Mouse (Mus musculus): Measurements from ENCODE around the gene Frmd5.

Frmd5 gene

DNA sequence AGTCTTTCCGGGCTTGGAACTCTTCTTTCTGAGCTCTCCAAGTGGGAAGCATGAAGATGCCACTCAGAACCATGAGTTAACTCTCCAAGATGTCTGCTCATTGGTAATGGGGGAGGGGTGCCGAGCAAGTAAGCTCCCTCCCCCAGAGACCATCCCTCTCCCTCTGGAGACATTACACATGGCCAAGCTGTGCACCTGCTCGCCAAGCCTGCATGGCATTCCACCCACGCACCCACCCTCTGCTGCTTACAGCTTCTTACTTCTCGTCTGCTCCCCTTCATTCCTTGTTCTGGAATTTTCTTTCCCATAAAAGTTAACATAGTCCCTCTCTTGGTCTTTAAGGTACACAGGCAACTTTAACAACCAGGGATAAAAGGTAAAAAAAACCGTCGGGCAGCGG, 123.3 kb downstream of the Frmd5 start:
- ATAC-seq (ENCODE audit: low TSS enrichment): peak; percentile 52; the same call in 1 of the 2 replicates

DNA sequence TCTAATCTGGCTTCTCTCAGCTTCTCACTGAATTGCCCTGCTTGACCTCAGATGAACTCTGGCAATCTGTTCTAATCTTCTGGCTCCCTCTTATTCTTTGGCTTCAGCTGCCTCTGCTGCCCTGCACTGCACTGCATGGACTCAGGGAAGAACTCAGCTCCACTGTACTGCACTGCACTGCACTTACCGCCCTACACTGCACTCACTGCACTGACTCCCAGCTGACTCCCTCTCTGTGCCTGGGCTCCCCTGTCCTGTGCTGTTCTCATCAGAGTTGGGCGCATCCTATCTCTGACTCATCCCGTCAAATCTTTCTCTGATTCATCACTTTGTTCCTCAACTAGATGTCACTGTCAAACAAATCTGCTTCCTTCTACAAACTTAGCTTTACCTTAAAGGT, 124.5 kb downstream of the Frmd5 start:
- ATAC-seq (ENCODE audit: low TSS enrichment): no peak

DNA sequence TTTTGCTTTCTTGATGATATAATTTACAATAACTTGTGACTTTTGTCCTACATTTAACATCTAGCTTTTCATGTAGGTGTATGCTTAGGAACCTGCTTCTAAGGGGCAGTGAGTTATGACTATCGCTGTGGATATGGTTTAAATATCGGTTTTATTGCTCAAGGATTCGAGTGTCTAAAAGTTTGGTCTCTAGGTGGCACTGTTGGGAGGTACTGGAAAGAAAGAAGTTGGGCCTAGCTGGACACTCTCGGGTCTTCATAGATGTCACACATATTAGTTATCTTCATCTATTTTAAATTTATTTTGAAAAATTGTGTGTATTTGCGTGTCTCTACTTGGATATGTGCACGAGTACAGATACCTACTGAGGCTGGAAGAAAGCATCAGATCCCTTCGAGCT, 127.2 kb downstream of the Frmd5 start:
- ATAC-seq (ENCODE audit: low TSS enrichment): no peak

DNA sequence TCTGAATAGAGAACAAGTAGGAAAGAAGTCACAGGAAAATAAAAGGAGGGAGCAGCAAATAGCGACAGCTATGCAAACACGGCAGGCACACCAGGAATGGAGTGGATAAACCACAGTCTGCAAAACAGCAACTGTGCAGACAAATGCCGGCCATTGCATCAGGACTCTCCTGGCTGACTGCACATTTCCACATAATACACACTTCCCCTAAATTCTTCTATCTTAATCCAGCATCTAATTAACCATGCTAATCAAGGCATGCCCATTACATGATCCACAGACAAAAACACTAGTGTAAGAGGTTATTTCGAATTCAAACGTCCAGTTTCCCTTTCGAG, 129.3 kb downstream of the Frmd5 start:
- no peak for ATAC-seq (ENCODE audit: low TSS enrichment)

DNA sequence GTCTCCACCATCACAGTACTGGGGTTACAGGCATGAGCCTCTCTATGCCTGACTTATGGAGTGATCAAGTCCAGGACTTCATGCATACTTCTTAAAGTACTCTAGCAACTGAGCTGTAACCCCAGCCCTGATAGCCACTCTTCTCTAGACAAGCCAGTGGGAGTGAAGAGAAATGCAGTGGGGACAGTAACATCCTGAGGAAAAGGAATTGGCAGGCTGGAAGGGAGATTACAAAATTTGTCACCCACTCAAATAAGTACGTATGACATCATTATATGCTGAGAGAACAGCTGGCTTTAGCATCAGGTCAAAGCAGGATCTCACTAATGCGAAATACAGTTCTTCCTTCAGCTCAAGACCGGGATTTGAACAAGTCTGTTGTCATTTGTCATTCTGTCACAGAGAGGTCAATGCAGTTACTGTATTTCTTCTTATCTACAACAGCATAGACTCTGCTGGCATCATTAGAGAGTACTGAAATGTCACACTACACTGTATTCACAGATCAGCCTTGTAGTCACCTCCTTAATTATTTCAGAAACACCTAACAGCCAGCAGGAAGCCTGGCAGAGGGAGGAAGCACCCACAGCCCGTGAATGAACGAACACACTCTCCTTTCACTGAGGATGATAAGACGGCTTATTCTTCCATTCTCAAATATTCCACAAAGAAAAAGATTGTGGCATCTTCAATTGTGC, 129.8 kb downstream of the Frmd5 start:
- no peak for ATAC-seq (ENCODE audit: low TSS enrichment)

DNA sequence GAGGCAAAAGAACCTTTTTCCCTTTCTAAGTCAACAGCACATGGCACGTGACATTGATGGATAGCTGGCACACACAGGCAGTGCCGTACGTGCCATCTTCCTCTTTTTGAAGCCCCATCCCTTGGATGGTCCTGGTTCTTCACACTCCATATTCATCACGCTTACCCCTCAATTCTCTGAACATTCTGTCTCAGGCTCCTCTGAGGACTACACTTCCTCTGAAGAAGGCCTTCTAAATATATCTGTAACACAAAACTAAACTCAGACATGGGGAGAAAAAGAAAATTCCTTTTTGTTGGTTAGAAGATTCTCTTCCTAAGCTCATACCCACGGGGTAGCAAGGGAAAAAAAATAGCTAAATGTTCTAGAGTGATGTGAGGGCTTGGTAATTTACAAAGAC, 131.0 kb downstream of the Frmd5 start:
- ATAC-seq (ENCODE audit: low TSS enrichment): peak; percentile 72

DNA sequence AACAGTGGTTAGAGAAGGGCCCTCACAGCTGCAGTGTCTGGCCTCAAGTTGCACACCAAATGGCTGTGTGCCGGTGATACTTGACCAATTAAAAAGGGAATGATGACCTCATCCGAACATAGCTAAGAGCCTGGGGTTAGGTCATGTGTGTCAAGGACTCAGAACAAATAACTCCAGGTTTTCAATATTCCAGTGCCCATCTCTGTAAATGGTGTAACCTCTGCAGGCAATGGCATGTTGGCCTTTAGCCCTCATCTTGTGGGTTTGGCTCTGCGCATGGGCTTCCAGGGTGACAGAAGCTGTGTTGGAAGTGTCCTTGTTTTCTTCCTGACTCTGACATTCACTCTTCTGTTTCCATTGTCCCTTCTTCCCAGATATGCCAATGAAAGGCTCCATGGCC, 131.8 kb downstream of the Frmd5 start:
- no peak for ATAC-seq (ENCODE audit: low TSS enrichment)

DNA sequence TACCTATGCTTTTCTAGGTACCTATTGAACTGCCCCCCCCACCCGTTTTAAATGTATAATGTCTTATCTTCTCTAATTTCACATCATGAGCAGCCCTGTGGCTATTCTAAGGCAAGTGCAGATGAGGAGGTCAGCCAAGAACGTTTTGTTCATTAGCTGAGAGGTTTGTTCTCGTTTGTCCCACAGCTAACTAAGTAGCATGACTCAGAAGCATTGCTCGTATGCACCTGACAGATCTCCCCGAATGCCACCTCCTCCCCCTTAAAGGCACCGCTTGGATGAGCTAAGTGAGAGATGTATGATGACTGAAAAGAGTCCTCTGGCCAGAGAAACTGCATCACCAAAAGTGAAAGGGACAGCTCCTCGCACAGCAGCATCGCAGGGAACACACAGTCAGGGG, 132.7 kb downstream of the Frmd5 start:
- ATAC-seq (ENCODE audit: low TSS enrichment): peak; percentile 41

DNA sequence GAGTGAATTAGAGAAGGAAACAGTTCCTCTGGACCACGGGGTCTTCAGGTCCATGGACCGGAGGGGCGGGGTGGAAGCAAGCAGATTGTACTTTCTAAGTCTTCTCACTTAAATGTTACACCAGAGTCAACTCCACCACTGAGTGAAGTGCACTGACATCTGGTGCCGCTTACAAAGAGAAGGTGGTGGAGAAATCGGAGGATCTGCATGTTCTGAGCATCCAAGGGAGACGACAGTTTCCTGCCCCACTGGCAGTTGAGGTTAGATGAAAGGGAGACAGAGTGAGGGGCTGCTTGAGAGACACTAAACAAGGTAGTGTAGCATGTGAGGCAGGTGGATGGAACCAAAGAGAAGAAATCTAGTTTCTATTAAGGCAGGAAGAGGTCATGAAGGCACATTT, 137.0 kb downstream of the Frmd5 start:
- ATAC-seq (ENCODE audit: low TSS enrichment): no peak

DNA sequence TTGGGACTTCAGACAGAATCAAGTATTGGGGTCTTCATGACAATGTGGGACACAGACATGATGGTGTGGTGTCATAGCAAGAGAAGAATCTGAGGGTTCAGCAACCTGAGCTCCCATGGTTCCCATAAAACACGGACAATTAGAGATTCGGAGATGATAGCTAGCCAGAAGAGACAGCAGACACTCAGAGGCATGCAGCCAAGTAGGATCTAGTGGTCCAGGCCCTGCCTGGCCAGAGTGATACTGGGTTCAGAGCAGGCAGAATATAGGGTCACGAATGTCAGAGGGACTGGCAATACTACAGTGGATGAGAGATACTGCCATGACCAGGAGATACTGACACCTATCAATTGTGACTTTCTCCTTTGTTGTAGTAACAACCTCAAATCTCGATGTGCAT, 138.6 kb downstream of the Frmd5 start:
- no peak for ATAC-seq (ENCODE audit: low TSS enrichment)

DNA sequence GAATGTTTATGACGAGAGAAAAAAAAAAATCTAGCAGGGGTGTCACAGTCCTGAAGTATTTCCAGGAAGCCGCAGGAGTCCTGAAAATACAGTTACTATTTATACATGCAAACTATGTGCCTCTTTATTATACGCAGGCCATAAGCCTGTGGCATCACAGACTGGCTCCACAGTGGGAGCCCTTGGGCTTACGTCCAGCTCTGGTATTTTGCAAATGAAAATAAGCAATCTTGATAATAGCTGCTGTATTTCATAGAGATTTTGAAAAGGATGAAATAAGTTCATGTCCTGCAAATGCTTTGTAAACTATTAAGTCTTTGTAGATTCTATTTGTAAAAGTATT, 145.8 kb downstream of the Frmd5 start:
- ATAC-seq (ENCODE audit: low TSS enrichment): 0 out of 2 replicates have a peak, but pooled peaks have one; percentile 1

DNA sequence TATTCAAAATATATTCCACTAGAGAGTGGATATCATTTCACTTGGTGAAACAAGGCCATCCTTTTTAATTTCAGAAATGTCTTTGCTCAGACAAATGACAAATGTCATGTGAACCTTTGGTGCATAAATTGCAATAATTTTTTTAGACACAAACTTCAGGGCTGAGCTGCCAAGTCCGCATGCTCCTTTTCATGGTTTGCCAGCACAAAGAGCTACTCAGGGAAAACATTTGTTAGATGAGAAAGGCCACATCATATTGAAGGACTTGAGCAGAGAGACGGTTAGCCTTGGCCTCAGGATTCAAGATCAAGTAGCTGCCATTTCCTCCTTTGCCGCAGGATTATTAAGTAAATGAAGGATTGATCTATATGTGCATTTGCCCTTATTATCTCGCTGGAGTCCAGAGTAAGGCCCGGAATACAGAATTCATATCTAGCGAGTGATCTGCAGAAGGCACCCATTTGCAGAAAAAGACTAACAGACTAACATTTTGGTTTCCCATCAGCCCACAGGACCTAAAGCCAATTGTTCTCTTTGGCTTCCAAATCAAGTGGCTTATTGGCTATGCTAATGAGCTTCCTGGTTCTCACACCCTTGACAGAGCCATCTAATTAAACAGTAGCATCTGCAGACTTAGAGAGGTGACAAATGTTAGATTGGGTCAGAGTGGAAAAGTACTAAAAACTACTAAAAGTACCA, 146.3 kb downstream of the Frmd5 start:
- 0 out of 2 replicates have a peak, but pooled peaks have one; percentile 5 for ATAC-seq (ENCODE audit: low TSS enrichment)

DNA sequence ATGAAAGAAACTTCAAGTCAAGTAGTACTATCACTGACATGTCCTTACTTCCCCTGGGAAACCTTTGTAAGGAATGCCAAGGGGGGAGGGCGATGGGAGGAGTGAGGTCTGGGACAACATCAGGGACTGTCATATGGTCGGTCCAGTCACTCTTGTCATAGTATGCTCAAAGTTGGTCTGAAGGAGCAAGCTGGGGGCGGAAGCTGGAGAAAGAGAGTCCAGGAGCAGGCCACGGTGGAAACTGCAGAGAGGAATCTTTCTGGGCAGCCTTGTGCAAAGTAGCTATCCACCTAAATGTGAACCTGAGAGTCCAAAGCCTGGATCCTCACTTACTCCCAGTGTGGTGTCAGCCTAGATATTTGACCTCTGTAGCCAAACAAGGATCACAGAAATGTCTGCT, 147.5 kb downstream of the Frmd5 start:
- ATAC-seq (ENCODE audit: low TSS enrichment): no peak

DNA sequence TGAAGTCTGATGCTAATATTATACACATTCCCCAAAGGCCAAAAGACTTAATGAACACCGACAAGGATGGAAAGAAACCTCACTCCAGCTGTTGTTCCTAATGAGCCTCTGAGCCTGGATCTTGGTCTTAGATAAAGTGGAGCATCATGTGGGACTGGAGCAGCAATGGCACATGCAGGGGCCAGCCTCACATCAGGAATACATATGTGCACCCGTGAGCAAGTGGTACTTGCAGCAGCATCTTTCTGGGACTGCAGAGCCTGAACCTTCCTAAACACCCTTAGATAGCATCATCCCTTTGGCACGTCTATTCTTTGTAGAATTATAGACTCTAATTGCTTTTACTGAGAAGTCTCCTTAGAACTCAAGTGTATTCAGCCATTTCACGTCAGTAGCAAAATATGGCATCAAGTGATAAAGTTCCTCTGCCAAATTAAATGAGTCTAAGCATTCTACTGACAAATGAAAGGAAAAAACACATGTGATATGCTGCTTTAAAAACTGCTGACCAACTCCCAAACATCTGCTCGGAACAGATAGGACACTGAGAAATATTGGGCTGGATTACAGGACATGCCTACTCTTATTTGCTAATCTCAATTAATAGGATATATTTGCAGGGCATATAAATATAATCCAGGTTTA, 148.6 kb downstream of the Frmd5 start:
- ATAC-seq (ENCODE audit: low TSS enrichment): no peak

DNA sequence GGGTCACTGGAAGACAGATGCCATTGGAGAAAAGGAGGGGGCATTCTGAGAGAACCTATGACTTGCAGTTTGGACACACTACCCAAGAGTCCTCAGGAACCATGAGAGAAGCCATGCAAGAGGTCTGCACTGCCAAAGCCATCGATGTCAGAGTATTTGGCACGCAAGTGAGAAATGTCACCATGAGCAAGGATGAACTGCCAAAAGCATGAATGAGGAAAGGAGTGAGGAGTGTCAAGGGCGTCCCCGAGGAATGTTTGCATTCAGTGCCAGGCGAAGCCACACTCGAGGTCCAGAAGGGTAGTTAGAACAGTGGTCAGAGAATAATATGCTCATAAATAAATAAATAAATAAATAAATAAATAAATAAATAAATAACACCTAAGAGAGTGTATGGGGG, 150.9 kb downstream of the Frmd5 start:
- no peak for ATAC-seq (ENCODE audit: low TSS enrichment)

DNA sequence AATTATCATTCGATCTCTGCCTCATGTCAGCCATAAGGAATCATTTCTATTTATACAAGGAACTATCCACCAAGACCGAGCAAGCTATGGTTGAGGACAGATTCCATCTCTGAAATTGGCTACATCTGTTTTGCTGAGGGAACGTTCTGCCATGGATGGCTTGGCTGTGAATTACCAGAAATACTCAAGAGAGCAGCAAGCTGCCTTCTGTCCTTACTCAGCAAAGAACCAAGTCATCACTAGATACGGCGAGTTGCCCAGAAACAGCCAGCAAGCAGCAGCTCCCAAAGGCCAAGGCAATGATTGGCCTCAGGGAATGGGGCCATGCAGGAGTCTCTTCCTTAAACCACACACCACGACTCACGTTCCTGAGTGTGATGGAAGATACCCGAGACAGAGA, 151.8 kb downstream of the Frmd5 start:
- peak; percentile 81 for ATAC-seq (ENCODE audit: low TSS enrichment)

DNA sequence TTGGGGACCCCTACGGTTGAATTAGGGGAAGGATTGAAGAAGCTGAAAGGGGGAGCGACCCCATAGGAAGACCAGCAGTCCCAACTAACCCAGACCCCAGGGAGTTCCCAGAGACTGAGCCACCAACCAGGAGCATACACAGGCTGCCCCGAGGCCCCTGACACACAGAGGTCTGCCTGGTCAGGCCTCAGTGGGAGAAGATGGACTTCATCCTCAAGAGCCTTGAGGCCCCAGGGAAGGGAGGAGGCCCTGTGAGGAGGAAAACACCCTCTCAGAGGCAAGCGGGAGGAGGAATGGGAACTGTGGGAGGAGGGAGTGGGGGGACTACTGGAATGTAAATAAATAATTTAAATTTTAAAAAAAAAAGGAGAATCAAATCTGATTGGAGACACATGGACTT, 160.4 kb downstream of the Frmd5 start:
- no peak for ATAC-seq (ENCODE audit: low TSS enrichment)

DNA sequence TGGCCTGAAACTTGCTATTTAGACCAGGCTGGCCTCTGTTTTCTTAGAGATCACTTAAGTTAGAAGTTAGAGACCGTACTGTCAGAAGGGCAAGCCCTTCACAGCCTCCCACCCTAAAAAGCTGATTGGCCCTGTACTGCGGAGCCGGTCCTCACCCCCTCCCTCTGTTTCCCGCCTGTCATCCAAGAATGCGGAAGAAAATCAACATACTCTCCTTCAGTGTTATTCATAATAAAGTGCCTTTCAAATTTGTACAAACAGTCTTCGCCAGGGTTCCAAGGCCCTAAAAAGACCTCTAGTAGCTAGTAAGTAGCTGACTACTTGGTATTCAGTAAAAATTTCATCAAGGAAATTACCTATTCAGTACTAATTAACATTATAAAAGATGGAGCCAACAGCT, 164.0 kb downstream of the Frmd5 start:
- ATAC-seq (ENCODE audit: low TSS enrichment): no peak

DNA sequence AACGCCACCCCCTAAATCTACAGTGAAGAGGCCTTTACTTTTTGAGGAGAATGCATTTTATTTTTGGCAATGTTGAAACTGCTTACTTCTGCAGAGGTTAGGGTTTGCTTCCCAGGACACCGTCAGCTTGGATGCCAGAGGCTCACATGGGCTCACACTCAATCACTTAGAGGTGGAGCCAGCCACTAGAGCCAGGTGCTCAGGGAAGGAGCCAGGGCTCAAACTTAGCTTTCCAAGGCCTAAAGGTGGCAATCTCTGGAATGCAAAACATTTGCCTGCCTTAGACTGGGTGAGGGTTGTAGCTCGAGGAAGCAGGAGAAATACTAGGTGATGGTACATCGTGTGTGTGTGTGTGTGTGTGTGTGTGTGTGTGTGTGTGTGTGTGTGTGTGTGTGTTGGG, 174.8 kb downstream of the Frmd5 start:
- ATAC-seq (ENCODE audit: low TSS enrichment): no peak

DNA sequence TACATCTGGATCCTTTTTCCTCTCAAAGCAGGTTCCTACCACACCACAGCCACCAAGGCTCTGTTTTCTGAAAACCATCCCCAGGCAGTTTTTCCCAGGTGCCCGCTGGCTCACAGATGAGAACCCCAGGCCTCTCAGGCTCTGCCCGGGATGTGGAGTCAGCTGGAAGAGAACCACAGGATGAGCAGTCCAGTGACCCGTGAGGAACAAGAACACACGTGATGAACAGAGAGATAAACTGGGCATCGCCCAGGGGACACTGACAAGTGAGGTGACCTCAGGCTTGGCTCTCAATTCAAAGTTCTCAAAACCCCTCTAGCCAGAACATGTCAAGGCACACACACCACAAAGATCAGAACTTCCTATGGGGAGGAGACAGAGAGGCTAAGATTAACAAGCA, 176.6 kb downstream of the Frmd5 start:
- ATAC-seq (ENCODE audit: low TSS enrichment): no peak

DNA sequence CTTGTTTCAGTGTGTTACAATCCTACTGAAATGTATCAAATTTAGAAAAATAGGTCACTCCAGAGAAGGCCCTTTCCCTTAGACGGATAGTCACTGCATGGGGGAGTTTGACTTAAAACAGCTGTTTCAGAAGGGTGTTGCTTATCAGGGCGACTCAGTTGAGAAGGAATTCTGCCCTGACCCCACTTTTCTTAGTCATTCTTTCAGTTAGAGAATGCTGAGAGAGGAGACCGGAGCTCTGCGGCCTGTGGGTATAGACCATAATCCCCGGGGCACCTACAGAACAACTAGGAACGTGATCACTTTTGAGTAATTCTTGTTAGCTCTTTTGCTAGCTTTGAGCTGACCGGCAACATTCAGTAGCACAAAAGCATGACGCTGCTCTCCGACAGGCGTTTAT, 178.6 kb downstream of the Frmd5 start:
- ATAC-seq (ENCODE audit: low TSS enrichment): no peak; the same call in 1 of the 2 replicates

DNA sequence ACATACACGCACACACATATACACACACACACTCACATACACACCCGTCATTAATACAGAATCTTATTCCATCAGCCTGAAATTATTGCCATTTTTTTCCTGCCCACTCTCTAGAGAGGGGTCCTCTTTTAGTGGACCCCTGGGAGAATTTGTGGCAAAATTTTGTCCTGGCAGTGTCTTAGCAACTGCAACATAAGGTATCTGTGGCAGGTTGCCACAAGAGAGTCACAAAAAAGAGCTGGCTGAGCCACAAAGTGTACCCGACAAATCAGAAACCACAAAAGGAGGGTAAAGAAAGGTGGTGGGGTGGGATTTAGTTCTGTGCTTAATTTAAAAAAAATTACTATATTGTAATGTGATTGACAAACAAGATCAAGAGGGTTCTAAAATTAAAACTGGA, 181.0 kb downstream of the Frmd5 start:
- ATAC-seq (ENCODE audit: low TSS enrichment): no peak

Measured in frontal cortex, adult (tissue).